Mouse (Mus musculus): ENCODE data around the gene Ackr3.

DNA sequence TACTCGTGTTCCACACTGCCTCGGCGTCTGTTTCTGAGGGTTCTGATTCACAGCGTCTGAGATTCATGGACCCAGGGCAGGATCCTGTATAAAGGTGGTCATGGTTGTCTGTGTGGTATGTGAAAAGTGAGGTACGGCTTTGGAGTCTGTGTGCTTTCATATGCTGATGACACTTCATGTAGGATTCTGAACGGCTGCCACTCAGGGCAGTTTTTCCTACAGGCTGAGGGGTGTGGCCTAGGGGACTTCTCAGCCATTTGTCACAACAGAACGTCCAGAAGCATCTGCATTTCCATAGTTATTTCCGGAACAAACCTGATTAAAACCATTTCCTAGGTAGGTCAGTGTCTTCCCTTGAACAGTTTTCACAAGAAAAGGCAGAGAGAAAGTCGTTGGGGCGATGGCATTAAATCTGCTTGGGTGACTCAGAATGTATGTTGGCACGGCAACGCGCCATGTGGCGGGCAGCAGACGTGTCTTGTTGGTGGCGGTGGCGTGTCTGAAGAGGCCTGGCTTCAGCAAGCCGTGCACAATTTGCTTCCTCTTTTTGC lies 18.1 kb downstream of the Ackr3 start:
- TF ChIP-seq CTCF (IDR thresholded peaks at IDR 0.05; ENCODE audit: low read depth) (no peak), EP300 (optimal IDR thresholded peaks at IDR 0.05) (no peak)
